In genomic region chr6:51437665-51438064, GRCm38 (mm10) we compare ENCODE assay signal across 15 mouse cellular contexts. TPM values are rescaled to one million over a fixed set of nuclear protein-coding genes. Genes with fewer than 3 reads are reported as not detected.
DNase-seq lines count a peak whose midpoint lies in the region; ATAC-seq and TF ChIP-seq lines count a peak whose summit lies in the region.
"Had no signal": no experiment of that assay in that cellular context is flagged by ENCODE, and none has a peak within 500 bp of the region (broad histone marks: within the 10 kb centered on the region; RNA-seq: fewer than 3 reads in every experiment).

No protein-coding gene starts in this region.

- no peak for DNase-seq in heart, embryonic 10.5 days (ENCODE audit: low spot score)
- DNase-seq in heart, adult 8-10 months (ENCODE audit: low spot score) = no peak
- peak; percentile 18 for DNase-seq in left cerebral cortex, postnatal 4 days
- DNase-seq in left cerebral cortex, postnatal 25 days (ENCODE audit: low spot score in 2 of 2) = no peak
- peak; percentile 73 for DNase-seq in Patski (ENCODE audit: low read depth, low spot score)
- DNase-seq in layer of hippocampus, postnatal 14 days (ENCODE audit: low spot score in 2 of 2) = no peak
- DNase-seq in thymus, postnatal 14 days = no peak
- DNase-seq: embryo, embryonic 11 days; gastrocnemius, postnatal 25 days; spleen, adult 18-20 months had no signal

- no peak overlapping the region for H3K4me3 ChIP-seq in heart, embryonic 10.5 days
- no peak overlapping the region for H3K4me3 ChIP-seq in lung, embryonic 16.5 days (ENCODE audit: low read length)
- H3K4me3 ChIP-seq: forebrain, embryonic 13.5 days; limb, embryonic 12.5 days; megakaryocyte, embryonic 14.5 days had no signal

- peak; percentile 81 for ATAC-seq in Patski
- peak; percentile 56; the same call in 1 of the 2 replicates for ATAC-seq in lung, embryonic 16.5 days (ENCODE audit: low read depth)
- ATAC-seq: forebrain, embryonic 13.5 days; hindbrain, postnatal 0 days had no signal

- in situ Hi-C loops in Patski (cut with MboI; ENCODE audit: low pct_unique_long_range_greater_than_20kb) = no loop called here

- TF ChIP-seq CTCF in Patski (IDR thresholded peaks at IDR 0.05) = no peak

- H3K27ac ChIP-seq in heart, embryonic 10.5 days = peak overlapping the region; percentile 65; the same call in 1 of the 2 replicates
- no peak overlapping the region for H3K27ac ChIP-seq in lung, embryonic 16.5 days (ENCODE audit: low read length)
- H3K27ac ChIP-seq: forebrain, embryonic 13.5 days; hindbrain, postnatal 0 days; limb, embryonic 12.5 days had no signal

- no peaks in the 10 kb centered on the region for H3K36me3 ChIP-seq in heart, embryonic 10.5 days
- H3K36me3 ChIP-seq in lung, embryonic 16.5 days (ENCODE audit: control insufficient read depth, insufficient read depth, low read length) = no peaks in the 10 kb centered on the region
- H3K36me3 ChIP-seq: limb, embryonic 12.5 days had no signal

- 42% methylated on average over 4 of the region's 4 CpGs for WGBS in heart, embryonic 10.5 days
- WGBS in lung, embryonic 16.5 days = 44% methylated on average over 4 of the region's 4 CpGs

- peaks cover 55% of the 10 kb centered on the region for H3K4me1 ChIP-seq in heart, embryonic 10.5 days
- H3K4me1 ChIP-seq in lung, embryonic 16.5 days (replicated peaks; ENCODE audit: control insufficient read depth, insufficient read depth, low read length) = peaks cover 13% of the 10 kb centered on the region

- POLR2A ChIA-PET in Patski (lab: Charles Lee) = interaction anchor here (1.0 to 1.3 kb wide), 2 partner anchors 16 to 31 kb away, joined by 3 to 6 read pairs; no protein-coding TSS in a partner anchor

- H3K9ac ChIP-seq in lung, embryonic 16.5 days (ENCODE audit: low read length) = no peak overlapping the region
- H3K9ac ChIP-seq: forebrain, embryonic 13.5 days; limb, embryonic 12.5 days had no signal

- H3K9me3 ChIP-seq in heart, embryonic 10.5 days = no peaks in the 10 kb centered on the region
- no peaks in the 10 kb centered on the region for H3K9me3 ChIP-seq in lung, embryonic 16.5 days (ENCODE audit: control insufficient read depth, low read length)
- H3K9me3 ChIP-seq: forebrain, embryonic 13.5 days; limb, embryonic 12.5 days; megakaryocyte, embryonic 14.5 days had no signal

- H3K27me3 ChIP-seq in heart, embryonic 10.5 days (ENCODE audit: insufficient read depth, poor library complexity, severe bottlenecking) = peaks cover 37% of the 10 kb centered on the region
- H3K27me3 ChIP-seq in Patski = peaks cover 2% of the 10 kb centered on the region
- peaks cover 17% of the 10 kb centered on the region for H3K27me3 ChIP-seq in lung, embryonic 16.5 days (ENCODE audit: control insufficient read depth, insufficient read depth, low read depth, low read length)

- no peak overlapping the region for H3K4me2 ChIP-seq in lung, embryonic 16.5 days (ENCODE audit: low read depth, low read length)
- H3K4me2 ChIP-seq: forebrain, embryonic 13.5 days; limb, embryonic 12.5 days had no signal

- CTCF ChIA-PET in Patski (lab: Charles Lee) = interaction anchor here (1.3 kb wide), 1 partner anchor 54 kb away, joined by 5 read pairs; no protein-coding TSS in a partner anchor

- intact Hi-C loops in left cerebral cortex, postnatal 4 days (cut with DNase I) = no loop called here
- intact Hi-C loops in left cerebral cortex, postnatal 25 days (cut with DNase I) = no loop called here

RNA-seq across cellular contexts. Expression of gene Nfe2l3, which starts 5.2 kb away (rescaled TPM):
- polyA plus RNA-seq in heart, embryonic 10.5 days (2016; fragmentation: Nextera tagmentation; extraction: Ambion mirVana) = 2.0 and 2.9 TPM in 2 replicates
- under 1 TPM in 2 of 4 experiments, not detected in 2; 0.28 to 0.35 TPM for total RNA-seq in heart, adult 8-10 months (2022)
- total RNA-seq in left cerebral cortex, postnatal 4 days (2021) = 10 to 100 TPM; 18.3 to 19.2 TPM
- total RNA-seq in left cerebral cortex, postnatal 25 days (2021) = 1 to 10 TPM; 1.7 to 2.2 TPM
- polyA plus RNA-seq in Patski (2021) = 0.95 TPM
- polyA plus RNA-seq in lung, embryonic 16.5 days (2015; fragmentation: Nextera tagmentation; extraction: Ambion mirVana) = 1.7 TPM in 2 replicates
- total RNA-seq in layer of hippocampus, postnatal 14 days (2021) = 1 to 10 TPM; 3.0 to 4.6 TPM
- total RNA-seq: gastrocnemius, postnatal 25 days had no signal

RNA-seq across cellular contexts. Expression of gene Hnrnpa2b1, which starts 32.0 kb away (rescaled TPM):
- polyA plus RNA-seq in heart, embryonic 10.5 days (2016; fragmentation: Nextera tagmentation; extraction: Ambion mirVana) = 1,335 and 1,445 TPM in 2 replicates
- total RNA-seq in heart, adult 8-10 months (2022) = 100 to 1,000 TPM; 367 to 444 (median 409) TPM
- total RNA-seq in left cerebral cortex, postnatal 4 days (2021) = 100 to 1,000 TPM; 795 to 816 TPM
- 100 to 1,000 TPM; 422 to 444 TPM for total RNA-seq in left cerebral cortex, postnatal 25 days (2021)
- polyA plus RNA-seq in Patski (2021) = 1,173 TPM
- polyA plus RNA-seq in lung, embryonic 16.5 days (2015; fragmentation: Nextera tagmentation; extraction: Ambion mirVana) = 1,726 and 1,925 TPM in 2 replicates
- 100 to 1,000 TPM; 544 to 550 TPM for total RNA-seq in layer of hippocampus, postnatal 14 days (2021)

RNA-seq across cellular contexts. Expression of gene Cbx3, which starts 32.5 kb away (rescaled TPM):
- 382 and 501 TPM in 2 replicates for polyA plus RNA-seq in heart, embryonic 10.5 days (2016; fragmentation: Nextera tagmentation; extraction: Ambion mirVana)
- total RNA-seq in heart, adult 8-10 months (2022) = 10 to 100 TPM; 54.1 to 62.0 (median 59.1) TPM
- 100 to 1,000 TPM; 209 to 222 TPM for total RNA-seq in left cerebral cortex, postnatal 4 days (2021)
- 100 to 1,000 TPM; 134 to 138 TPM for total RNA-seq in left cerebral cortex, postnatal 25 days (2021)
- polyA plus RNA-seq in Patski (2021) = 156 TPM
- polyA plus RNA-seq in lung, embryonic 16.5 days (2015; fragmentation: Nextera tagmentation; extraction: Ambion mirVana) = 443 and 509 TPM in 2 replicates
- 100 to 1,000 TPM; 158 to 160 TPM for total RNA-seq in layer of hippocampus, postnatal 14 days (2021)

Comparison
In these comparisons a context has a peak if more than half of its experiments do, and no peak if none do; other contexts are left out.
1. DNase-seq: peak in left cerebral cortex, postnatal 4 days (single experiment) and Patski (single experiment); none in heart, embryonic 10.5 days (single experiment), heart, adult 8-10 months (single experiment), left cerebral cortex, postnatal 25 days (0 of 2), layer of hippocampus, postnatal 14 days (0 of 2) and thymus, postnatal 14 days (single experiment).